Mouse (Mus musculus) CD4-positive naive resting alpha-beta T cell, adult 76 days (primary cell): Measurements from ENCODE around the gene Olfr9. TPM values are rescaled to one million over a fixed set of nuclear protein-coding genes. Genes with fewer than 3 reads are reported as not detected.

Experiments used
- total RNA-seq: library from RNA; stranded (reverse); gene quantifications from one replicate; pipeline ENCODE4 v1.2.4, GENCODE M21; 2023

The Olfr9 gene
- total RNA-seq: 1.7 TPM

GRCm38 (mm10) chr10:128989131-128989530 is at the start of gene Olfr9:
Gene Olfr9, plus strand, starts transcription at chr10:128989431.

GRCm38 (mm10) chr10:128960590-128961584 is 28.3 kb upstream of the Olfr9 start, which contains the start of gene Mettl7b:
Gene Mettl7b, minus strand, starts transcription at chr10:128960988.

GRCm38 (mm10) chr10:129010288-129010841 is 21.1 kb downstream of the Olfr9 start, which contains the start of gene Olfr763:
Gene Olfr763, plus strand, starts transcription at chr10:129010791.

GRCm38 (mm10) chr10:129039796-129040195 is 50.6 kb downstream of the Olfr9 start, which contains the start of gene Olfr764-ps1:
Gene Olfr764-ps1, minus strand, starts transcription at chr10:129039896.

Other genes with a start within 250 kb of the Olfr9 start
- 837 TPM for gene Dgka, start 244.6 kb upstream of the Olfr9 start, total RNA-seq
- 82.4 TPM for gene Pym1, start 241.5 kb upstream of the Olfr9 start, total RNA-seq
- 0.32 TPM for gene Mmp19, start 198.5 kb upstream of the Olfr9 start, total RNA-seq
- 57.9 TPM for gene Dnajc14, start 185.4 kb upstream of the Olfr9 start, total RNA-seq
- gene Tmem198b, start 185.1 kb upstream of the Olfr9 start, total RNA-seq: 6.4 TPM
- 50.3 TPM for gene Sarnp, start 172.1 kb upstream of the Olfr9 start, total RNA-seq
- 15.3 TPM for gene Ormdl2, start 167.8 kb upstream of the Olfr9 start, total RNA-seq
- gene Gdf11, start 97.7 kb upstream of the Olfr9 start, total RNA-seq: 10.7 TPM
- gene Cd63, start 88.4 kb upstream of the Olfr9 start, total RNA-seq: 1.9 TPM
- gene Rdh5, start 66.5 kb upstream of the Olfr9 start, total RNA-seq: 13.7 TPM
- 53.3 TPM for gene Bloc1s1, start 65.4 kb upstream of the Olfr9 start, total RNA-seq
- gene Itga7, start 55.6 kb upstream of the Olfr9 start, total RNA-seq: 14.3 TPM
- gene Mettl7b, start 28.4 kb upstream of the Olfr9 start, total RNA-seq: not detected
- gene Olfr763, start 21.4 kb downstream of the Olfr9 start, total RNA-seq: 0.23 TPM
- gene Olfr764-ps1, start 50.5 kb downstream of the Olfr9 start, total RNA-seq: not detected
- not detected for gene Olfr765, start 60.6 kb downstream of the Olfr9 start, total RNA-seq
- gene Olfr766-ps1, start 79.5 kb downstream of the Olfr9 start, total RNA-seq: not detected
- gene Olfr767, start 93.5 kb downstream of the Olfr9 start, total RNA-seq: not detected
- not detected for gene Olfr768, start 109.9 kb downstream of the Olfr9 start, total RNA-seq
- not detected for gene Olfr769, start 128.4 kb downstream of the Olfr9 start, total RNA-seq
- gene Olfr770, start 149.6 kb downstream of the Olfr9 start, total RNA-seq: not detected
- not detected for gene Olfr771, start 175.3 kb downstream of the Olfr9 start, total RNA-seq
- gene Olfr772, start 188.5 kb downstream of the Olfr9 start, total RNA-seq: not detected
- not detected for gene Olfr773, start 198.0 kb downstream of the Olfr9 start, total RNA-seq
- not detected for gene Olfr774, start 246.8 kb downstream of the Olfr9 start, total RNA-seq